16 mouse cellular contexts compared by ENCODE assay signal in the genomic region with DNA sequence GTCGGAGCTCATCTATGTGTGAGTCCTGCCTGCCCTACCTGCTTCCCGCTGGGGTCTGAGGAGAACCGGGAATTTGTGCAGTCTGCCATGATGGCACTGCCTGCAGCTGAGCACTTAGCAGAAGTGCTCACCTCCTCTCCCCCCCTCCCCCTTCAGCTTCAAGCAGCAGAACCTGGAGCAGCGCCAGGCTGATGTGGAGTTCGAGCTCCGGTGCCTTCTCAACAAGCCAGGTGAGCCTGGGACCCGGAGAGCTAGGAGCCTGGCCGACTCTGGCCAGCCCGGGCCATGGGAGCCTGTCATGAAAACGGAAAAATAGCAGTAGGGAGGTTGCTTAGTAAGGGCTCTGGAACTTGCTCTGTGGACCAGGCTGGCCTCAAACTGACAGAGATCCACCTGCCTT. TPM values are rescaled to one million over a fixed set of nuclear protein-coding genes. Genes with fewer than 3 reads are reported as not detected.
DNase-seq lines count a peak whose midpoint lies in the region; ATAC-seq and TF ChIP-seq lines count a peak whose summit lies in the region.
"Had no signal": no experiment of that assay in that cellular context is flagged by ENCODE, and none has a peak within 500 bp of the region (broad histone marks: within the 10 kb centered on the region; RNA-seq: fewer than 3 reads in every experiment).

No protein-coding gene starts in this region.

- peak overlapping the region; percentile 84 for H3K27ac ChIP-seq in heart, postnatal 0 days (ENCODE audit: low read depth)
- H3K27ac ChIP-seq: embryonic facial prominence, embryonic 10.5 days had no signal

- no peak overlapping the region for H3K4me3 ChIP-seq in heart, postnatal 0 days (ENCODE audit: low read depth, low read length)
- H3K4me3 ChIP-seq: embryonic facial prominence, embryonic 10.5 days; megakaryocyte, embryonic 14.5 days had no signal

- TF ChIP-seq CTCF in heart, postnatal 0 days (IDR thresholded peaks at IDR 0.05; ENCODE audit: low read depth), result no peak

- H3K4me2 ChIP-seq in heart, postnatal 0 days (ENCODE audit: low read depth, low read length), result no peak overlapping the region

- ATAC-seq in heart, postnatal 0 days (ENCODE audit: insufficient read depth, low read depth), result no peak
- ATAC-seq: intestine, embryonic 16.5 days had no signal

- peaks cover 19% of the 10 kb centered on the region for H3K4me1 ChIP-seq in heart, postnatal 0 days (ENCODE audit: control insufficient read depth, insufficient read depth)
- H3K4me1 ChIP-seq: embryonic facial prominence, embryonic 10.5 days had no signal

- no peak for TF ChIP-seq EP300 in heart, postnatal 0 days (IDR thresholded peaks at IDR 0.05; ENCODE audit: low read depth)

- H3K9ac ChIP-seq in heart, postnatal 0 days (replicated peaks; ENCODE audit: low read depth, low read length), result peak overlapping the region; percentile 24

- no peaks in the 10 kb centered on the region for H3K27me3 ChIP-seq in heart, postnatal 0 days (ENCODE audit: control insufficient read depth, insufficient read depth, low read length)
- H3K27me3 ChIP-seq: megakaryocyte, embryonic 14.5 days had no signal

- DNase-seq in adrenal gland, adult (ENCODE audit: inconsistent age in 2 of 2, low spot score in 1 of 2), result peak; percentile 56 to 72
- no peak for DNase-seq in adrenal gland, adult 18-20 months (ENCODE audit: low spot score in 2 of 2)
- DNase-seq in heart, postnatal 0 days (ENCODE audit: low spot score), result peak; percentile 3
- no peak for DNase-seq in heart, adult 18-20 months
- DNase-seq in kidney, postnatal 14 days, result peak; percentile 57
- DNase-seq in lung, postnatal 25 days (ENCODE audit: low spot score), result peak; percentile 71
- DNase-seq in spleen, adult 18-20 months, result no peak
- no peak for DNase-seq in embryo, embryonic 11 days
- DNase-seq: right cerebral cortex, postnatal 25 days; thymus, postnatal 36 days had no signal

- H3K9me3 ChIP-seq in heart, postnatal 0 days (replicated peaks; ENCODE audit: control insufficient read depth, low read length), result no peaks in the 10 kb centered on the region
- H3K9me3 ChIP-seq: embryonic facial prominence, embryonic 10.5 days had no signal

- 55% methylated on average over 10 of the region's 10 CpGs for WGBS in heart, postnatal 0 days

- H3K36me3 ChIP-seq in heart, postnatal 0 days (replicated peaks; ENCODE audit: control insufficient read depth, insufficient read depth, low read length), result peaks cover 80% of the 10 kb centered on the region

RNA-seq across cellular contexts. Expression of gene Polr2f, which starts 10.0 kb away (rescaled TPM):
- 100 to 1,000 TPM; 137 to 150 TPM for total RNA-seq in adrenal gland, adult 18-20 months (2021)
- total RNA-seq in heart, postnatal 0 days (2014; rRNA removed; ENCODE audit: low replicate concordance), result 50.2 and 84.8 TPM in 2 replicates
- 271 and 286 TPM in 2 replicates for polyA plus RNA-seq in heart, postnatal 0 days (2015; fragmentation: Nextera tagmentation; extraction: Ambion mirVana)
- 100 to 1,000 TPM; 135 TPM for total RNA-seq in heart, adult 18-20 months (2021)

RNA-seq across cellular contexts. Expression of gene 1700088E04Rik, which starts 10.3 kb away (rescaled TPM):
- 1 to 10 TPM; 7.2 to 8.2 TPM for total RNA-seq in adrenal gland, adult 18-20 months (2021)
- 2.2 TPM in 1 of 2 replicates, not detected in the other for total RNA-seq in heart, postnatal 0 days (2014; rRNA removed; ENCODE audit: low replicate concordance)
- 8.8 and 10.7 TPM in 2 replicates for polyA plus RNA-seq in heart, postnatal 0 days (2015; fragmentation: Nextera tagmentation; extraction: Ambion mirVana)
- 1 to 10 TPM in 1 of 2 experiments, under 1 TPM in 1; 0.89 to 3.4 TPM for total RNA-seq in heart, adult 18-20 months (2021)
- total RNA-seq: granulocyte monocyte progenitor cell, adult 5-6 weeks; monocyte, adult 5-6 weeks had no signal

RNA-seq across cellular contexts. Expression of gene Micall1, which starts 22.1 kb away (rescaled TPM):
- 10 to 100 TPM; 39.0 to 45.5 TPM for total RNA-seq in adrenal gland, adult 18-20 months (2021)
- total RNA-seq in heart, postnatal 0 days (2014; rRNA removed; ENCODE audit: low replicate concordance), result 45.9 and 52.9 TPM in 2 replicates
- polyA plus RNA-seq in heart, postnatal 0 days (2015; fragmentation: Nextera tagmentation; extraction: Ambion mirVana), result 13.2 and 19.0 TPM in 2 replicates
- 10 to 100 TPM; 38.5 to 44.1 TPM for total RNA-seq in heart, adult 18-20 months (2021)

RNA-seq across cellular contexts. Expression of gene Sox10, which starts 34.3 kb away (rescaled TPM):
- 1 to 10 TPM in 1 of 2 experiments, under 1 TPM in 1; 0.76 to 2.4 TPM for total RNA-seq in adrenal gland, adult 18-20 months (2021)
- 0.31 and 0.53 TPM in 2 replicates for total RNA-seq in heart, postnatal 0 days (2014; rRNA removed; ENCODE audit: low replicate concordance)
- 0.12 and 0.34 TPM in 2 replicates for polyA plus RNA-seq in heart, postnatal 0 days (2015; fragmentation: Nextera tagmentation; extraction: Ambion mirVana)
- total RNA-seq in heart, adult 18-20 months (2021), result 1 to 10 TPM; 1.4 TPM
- total RNA-seq: granulocyte monocyte progenitor cell, adult 5-6 weeks; liver, adult 2 months; monocyte, adult 5-6 weeks had no signal
- polyA plus RNA-seq: liver, adult 2 months had no signal

RNA-seq across cellular contexts. Expression of gene Eif3l, which starts 55.8 kb away (rescaled TPM):
- total RNA-seq in adrenal gland, adult 18-20 months (2021), result 100 to 1,000 TPM; 136 to 139 TPM
- total RNA-seq in heart, postnatal 0 days (2014; rRNA removed; ENCODE audit: low replicate concordance), result 183 and 210 TPM in 2 replicates
- polyA plus RNA-seq in heart, postnatal 0 days (2015; fragmentation: Nextera tagmentation; extraction: Ambion mirVana), result 114 and 123 TPM in 2 replicates
- total RNA-seq in heart, adult 18-20 months (2021), result 10 to 100 TPM; 70.4 to 73.8 TPM

Comparison
In these comparisons a context has a peak if more than half of its experiments do, and no peak if none do; other contexts are left out.
1. DNase-seq: peak in adrenal gland, adult (2 of 2), heart, postnatal 0 days (single experiment), kidney, postnatal 14 days (single experiment) and lung, postnatal 25 days (single experiment); none in adrenal gland, adult 18-20 months (0 of 2), heart, adult 18-20 months (0 of 2), spleen, adult 18-20 months (0 of 2) and embryo, embryonic 11 days (single experiment).